Mouse (Mus musculus) ES-CJ7 (cell line): Measurements from ENCODE around the gene Slc29a1.

ENCODE experiments used
- DNase-seq: peaks from one replicate; pipeline ENCODE4 v3.0.0; 2011; ENCODE audit warnings: low read depth, low spot score

Gene Slc29a1

GRCm38 (mm10) chr17:45569999-45570398, 29.4 kb downstream of the Slc29a1 start:
- no peak for DNase-seq

DNA sequence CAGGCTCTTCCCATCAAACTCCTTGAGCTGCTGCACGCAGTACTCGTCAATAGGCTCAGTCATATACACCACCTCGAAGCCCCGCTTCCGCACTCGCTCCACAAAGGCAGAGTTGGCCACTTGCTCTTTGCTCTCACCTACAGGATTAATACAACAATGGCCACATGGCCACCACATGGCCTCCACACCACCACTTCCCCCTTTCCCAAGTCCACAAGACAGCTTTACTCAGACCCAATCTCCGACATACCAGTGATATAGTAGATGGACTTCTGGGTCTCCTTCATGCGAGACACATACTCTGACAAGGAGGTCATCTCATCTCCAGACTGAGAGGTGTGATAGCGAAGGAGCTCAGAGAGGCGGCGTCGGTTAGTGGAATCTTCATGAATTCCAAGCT, 30.4 kb downstream of the Slc29a1 start:
- no peak for DNase-seq

GRCm38 (mm10) chr17:45567162-45567601, 32.2 kb downstream of the Slc29a1 start:
- DNase-seq = peak; percentile 75

DNA sequence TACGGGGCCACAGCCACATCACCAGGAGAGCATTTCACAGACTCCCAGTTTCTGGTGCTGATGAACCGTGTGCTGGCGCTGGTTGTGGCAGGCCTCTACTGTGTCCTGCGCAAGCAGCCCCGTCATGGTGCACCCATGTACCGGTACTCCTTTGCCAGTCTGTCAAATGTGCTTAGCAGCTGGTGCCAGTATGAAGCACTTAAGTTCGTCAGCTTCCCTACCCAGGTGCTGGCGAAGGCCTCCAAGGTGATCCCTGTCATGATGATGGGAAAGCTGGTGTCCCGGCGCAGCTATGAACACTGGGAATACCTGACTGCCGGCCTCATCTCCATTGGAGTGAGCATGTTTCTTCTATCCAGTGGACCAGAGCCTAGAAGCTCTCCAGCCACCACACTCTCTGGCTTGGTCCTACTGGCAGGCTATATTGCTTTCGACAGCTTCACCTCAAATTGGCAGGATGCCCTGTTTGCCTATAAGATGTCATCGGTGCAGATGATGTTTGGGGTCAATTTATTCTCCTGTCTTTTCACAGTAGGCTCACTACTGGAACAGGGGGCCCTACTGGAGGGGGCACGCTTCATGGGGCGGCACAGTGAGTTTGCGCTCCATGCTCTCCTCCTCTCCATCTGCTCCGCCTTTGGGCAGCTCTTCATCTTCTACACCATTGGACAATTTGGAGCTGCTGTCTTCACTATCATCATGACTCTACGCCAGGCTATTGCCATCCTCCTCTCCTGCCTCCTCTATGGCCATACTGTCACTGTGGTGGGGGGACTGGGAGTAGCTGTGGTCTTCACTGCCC, 32.8 kb downstream of the Slc29a1 start:
- peak; percentile 64 for DNase-seq

GRCm38 (mm10) chr17:45566031-45566359, 33.4 kb downstream of the Slc29a1 start:
- no peak for DNase-seq

DNA sequence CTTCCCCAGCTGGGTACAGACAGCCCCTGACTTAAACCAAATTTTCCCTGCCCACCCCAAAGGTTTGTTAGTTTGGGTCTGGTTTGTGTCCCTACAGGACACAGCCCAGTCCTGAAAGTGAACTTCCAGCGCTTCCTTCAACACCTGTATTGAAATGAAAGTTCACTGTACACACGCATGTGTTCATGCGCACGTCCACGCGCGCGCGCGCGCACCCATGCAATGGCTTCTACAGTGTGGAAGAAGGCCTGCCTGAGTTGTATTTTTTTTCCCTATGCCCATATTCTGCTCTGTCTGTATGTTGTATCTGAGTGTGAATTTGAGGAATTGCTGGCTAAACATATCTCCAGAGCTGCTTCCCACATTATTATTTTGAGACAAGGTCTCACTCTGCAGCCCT, 34.3 kb downstream of the Slc29a1 start:
- DNase-seq = no peak

DNA sequence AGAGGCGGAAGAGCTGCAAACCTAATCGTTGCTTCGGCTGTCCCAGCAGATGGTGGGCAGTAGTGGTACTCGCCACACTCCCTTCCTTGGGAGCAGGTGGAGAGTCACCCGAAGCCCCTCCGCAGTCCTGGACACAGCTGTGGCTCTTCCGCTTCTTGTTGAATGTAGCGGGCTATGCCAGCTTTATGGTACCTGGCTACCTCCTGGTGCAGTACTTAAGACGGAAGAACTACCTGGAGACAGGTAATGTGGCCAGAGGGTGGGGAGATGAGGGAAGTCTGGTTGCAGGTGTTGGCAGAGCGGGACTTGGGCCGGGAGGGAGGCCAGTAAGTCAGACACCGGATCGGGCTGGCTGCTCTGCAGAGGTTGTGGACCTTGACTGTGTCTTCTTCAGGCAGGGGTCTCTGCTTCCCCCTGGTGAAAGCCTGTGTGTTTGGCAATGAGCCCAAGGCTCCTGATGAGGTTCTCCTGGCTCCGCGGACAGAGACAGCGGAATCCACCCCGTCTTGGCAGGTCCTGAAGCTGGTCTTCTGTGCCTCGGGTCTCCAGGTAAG, 34.8 kb downstream of the Slc29a1 start:
- DNase-seq = peak; percentile 64

DNA sequence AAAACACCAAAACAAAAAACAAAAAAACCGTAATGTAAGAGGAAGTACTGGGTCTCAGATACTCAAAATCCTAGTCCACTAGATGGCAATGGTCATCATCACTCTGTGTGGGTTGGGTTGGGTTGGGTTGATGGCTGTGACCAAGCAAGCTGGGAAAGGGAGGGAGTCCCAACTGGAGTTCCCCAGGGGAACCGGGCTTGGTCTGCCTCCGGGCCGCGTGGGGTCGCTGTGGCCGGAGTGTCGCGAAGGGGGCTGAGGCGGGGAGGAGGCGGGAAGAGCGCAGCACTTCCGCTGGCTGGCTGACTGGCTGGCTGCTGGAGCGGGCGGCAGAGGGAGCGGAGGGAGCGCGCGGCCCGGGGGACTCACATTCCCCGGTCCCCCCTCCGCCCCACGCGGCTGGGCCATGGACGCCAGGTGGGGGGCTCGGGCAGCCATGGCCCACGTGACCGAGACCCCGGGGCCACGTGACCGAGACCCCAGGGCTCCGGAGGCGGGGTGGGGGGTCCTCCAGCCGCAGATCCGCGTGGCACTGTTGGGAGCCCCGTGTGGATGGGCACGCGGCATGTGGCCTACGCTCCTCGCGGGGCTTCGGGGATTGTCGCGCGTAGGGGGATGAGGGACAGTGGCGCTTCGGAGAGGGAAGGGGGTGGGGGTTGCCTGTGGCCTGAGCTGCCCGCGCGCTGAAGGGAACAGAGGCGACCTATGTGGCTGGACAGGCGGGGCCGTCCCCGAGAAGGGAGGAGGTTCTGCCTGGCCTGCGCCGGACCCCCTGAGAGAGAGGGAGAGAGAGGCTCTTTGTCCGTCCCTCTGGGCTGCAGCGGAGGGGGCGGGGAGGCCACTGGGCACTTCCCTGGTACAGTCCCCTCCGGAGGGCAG, 35.5 kb downstream of the Slc29a1 start, which contains the start of gene Slc35b2:
TSS of gene Slc35b2 (plus strand) at position 220 of the 876 bp plus-strand sequence.
- DNase-seq = peak; percentile 93

GRCm38 (mm10) chr17:45563216-45563615, 36.2 kb downstream of the Slc29a1 start:
- DNase-seq = no peak

DNA sequence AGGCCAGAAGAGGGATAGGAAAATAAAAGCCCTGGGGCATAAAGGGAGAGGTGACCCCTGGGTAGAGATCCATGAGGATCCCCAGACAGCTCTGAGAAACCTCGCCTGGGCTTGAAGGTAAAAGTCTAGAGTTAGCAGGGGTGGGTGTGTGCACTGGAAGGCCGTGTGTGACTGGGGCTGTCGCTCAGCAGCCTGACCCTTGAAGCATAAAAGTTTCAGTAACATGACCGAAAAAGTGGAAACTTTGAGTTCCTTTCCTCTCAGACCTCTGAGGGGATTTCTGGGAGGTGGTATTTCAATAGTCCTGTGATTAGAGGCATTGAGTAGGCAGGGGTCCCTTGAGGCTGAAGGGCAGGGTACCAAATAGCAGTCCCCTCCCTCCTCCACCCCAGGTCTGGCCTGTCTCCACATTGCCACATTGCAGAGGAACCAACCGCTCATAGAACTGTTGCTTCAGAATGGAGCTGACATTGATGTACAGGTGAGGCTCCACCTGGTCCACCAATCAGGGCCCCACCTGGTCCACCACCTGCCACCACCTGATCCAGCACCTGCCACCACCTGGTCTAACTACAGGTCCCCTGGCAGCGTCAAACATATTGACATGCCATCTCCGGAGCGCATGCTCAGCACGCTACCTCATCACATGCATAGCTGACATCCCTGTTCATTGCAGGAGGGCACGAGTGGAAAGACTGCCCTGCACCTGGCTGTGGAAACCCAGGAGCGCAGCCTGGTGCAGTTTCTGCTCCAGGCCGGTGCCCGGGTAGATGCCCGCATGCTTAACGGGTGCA, 39.5 kb downstream of the Slc29a1 start:
- no peak for DNase-seq

DNA sequence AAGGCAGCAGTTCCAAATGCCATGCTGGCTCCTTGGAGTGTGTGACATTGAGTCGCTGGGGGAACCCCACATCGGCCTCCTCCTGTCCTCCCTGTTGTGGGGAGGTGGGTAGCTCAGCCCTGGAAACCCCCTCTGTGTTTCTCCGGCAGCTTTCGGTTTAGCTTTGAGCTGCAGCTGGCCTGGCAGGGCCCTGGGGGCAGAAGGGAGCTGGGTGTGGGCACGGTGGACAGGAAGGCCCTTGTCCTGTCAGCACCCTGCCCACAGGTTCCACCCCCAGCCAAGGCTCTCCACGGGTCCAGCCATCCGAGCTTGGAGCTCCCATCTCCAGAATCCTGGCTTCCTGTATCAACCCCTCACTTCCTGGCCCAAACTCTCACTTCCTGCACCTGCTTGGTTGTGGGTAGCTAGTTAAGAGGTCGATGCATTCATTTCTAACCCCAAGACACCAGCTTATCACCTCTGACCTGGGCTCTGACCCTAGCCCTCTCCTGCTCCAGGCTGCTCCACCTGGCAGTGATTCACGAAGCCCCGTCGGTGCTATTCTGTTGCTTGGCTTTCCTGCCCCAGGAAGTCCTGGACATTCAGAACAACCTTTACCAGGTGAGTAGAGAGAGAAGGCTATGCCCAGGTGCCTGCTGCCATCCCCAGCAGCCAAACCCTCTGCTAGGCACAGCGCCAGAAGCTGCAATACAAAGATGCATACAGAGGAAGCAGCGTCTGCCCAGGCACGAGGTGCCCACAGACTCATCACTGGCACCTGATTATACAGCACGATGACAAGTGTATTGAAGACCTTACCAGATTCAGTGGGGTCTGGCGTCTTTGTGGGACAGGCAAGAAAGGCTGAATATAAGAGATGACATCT, 41.2 kb downstream of the Slc29a1 start:
- DNase-seq = no peak

DNA sequence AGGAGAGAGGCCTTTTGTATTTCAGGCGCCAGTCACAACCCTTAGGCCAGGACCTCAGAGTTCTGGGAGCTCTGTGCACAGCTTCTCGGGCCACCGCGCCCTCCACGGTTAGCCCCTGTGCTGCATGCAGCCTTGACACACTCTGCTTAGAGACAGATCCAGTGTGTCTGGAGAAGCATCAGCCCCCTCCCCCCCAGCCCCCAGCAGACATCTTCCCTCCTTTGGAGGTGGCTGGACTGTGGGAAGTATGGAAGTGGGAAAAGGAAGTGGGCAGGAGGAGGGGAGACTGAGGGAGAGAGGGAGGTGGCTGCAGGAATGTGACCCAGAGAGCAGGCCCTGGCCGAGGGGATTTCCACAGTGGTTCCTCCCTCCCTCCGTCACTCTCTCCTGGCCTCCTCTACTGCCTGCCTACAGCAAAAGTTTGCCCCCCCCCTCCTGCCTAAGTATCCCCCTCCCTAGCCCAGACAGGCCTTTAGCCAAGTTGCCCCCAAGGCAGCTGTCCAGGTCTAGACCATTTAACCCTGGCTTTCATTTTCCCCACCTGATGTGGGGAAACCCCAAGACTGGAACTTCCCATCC, 42.1 kb downstream of the Slc29a1 start:
- DNase-seq = no peak

- no peak for DNase-seq
Observed at GRCm38 (mm10) chr17:45556514-45557245, 42.7 kb downstream of the Slc29a1 start.

- no peak for DNase-seq
Observed at GRCm38 (mm10) chr17:45556107-45556489, 43.3 kb downstream of the Slc29a1 start.

DNA sequence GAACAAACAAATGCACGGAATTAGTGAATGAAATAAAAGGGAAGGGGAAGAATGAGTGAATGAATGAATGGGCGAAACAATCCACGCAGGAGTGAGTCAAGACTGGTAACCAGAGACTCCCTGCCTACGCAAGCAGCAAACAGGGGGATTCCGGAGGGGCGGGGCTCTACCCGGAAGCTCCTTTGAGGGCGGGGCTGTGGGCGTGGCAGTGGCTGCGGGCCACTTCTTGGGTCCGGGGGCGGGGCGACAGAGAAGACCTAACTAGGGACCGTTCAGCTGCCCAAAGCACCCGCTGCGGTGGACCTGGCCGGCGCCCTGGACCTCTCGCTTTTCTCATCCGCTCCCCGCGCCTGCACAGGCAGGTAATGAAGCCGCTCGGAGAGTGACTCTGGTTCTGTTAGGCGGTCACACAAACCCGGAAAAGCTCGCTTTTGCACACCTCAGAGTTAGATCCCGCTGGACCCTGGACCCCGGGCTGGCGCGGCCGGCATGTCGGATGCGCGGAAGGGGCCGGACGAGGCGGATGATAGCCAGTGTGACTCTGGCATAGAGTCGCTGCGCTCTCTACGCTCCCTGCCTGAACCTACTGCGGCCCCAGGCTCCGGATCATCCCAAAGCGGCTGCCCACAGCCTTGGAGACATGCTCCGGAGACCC, 43.8 kb downstream of the Slc29a1 start, which contains the start of gene Nfkbie:
TSS of gene Nfkbie (plus strand) at position 252 of the 655 bp plus-strand sequence.
- DNase-seq = peak; percentile 88

DNA sequence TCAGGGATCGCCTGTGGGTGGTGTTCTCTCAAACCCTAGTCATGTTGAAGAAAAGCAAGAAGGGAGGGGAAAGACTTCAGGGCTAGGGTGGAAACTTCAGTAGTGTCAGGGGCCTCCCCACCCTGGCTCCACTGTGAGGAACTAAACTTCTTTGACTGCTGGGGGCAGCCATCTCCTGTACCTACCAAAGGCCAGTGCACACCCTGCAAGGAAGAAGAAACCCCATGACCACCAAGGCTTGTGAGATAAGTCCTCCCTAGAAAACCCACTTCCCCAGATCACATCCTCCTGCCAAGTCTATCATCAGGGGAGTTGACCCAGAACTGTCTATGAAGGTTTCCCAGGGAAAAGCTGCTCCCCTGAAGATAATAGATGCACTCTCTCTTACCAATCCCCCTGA, 45.0 kb downstream of the Slc29a1 start:
- no peak for DNase-seq

- no peak for DNase-seq
Observed at GRCm38 (mm10) chr17:45553065-45553464, 46.3 kb downstream of the Slc29a1 start.

DNA sequence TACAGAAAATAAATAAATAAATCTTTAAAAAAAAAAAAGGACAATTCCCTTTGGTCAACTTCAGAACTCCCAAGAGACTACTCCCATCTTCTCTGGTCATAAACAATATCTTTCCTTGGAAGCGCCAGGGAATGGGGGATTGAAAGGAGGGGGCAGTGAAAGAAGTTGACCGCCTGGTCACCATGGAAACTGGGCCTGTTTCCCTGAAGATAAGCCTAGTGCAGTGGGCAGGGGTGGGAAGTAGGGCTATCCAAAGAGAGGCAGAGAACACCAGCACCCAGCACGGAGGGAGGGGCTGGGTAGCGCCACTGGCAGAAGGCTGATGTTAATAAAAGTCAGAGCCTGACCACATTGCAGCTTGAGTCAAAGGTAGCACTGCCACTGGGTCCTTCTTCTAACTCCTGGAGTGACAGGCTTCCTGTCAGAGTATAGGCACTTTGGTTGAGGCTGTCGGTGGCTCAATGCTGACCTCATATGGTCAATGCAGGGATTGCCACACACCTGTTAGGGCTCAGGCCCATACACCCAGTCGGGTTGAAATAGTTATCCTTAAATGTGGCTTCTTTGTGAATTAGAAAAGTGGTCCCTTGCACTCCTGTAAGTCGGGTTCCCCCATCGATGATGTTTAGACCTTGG, 47.5 kb downstream of the Slc29a1 start:
- peak; percentile 85 for DNase-seq
